Comparison of ENCODE assay signal across 8 mouse cellular contexts in genomic region chr1:57429786-57430483, GRCm38 (mm10). TPM values are rescaled to one million over a fixed set of nuclear protein-coding genes. Genes with fewer than 3 reads are reported as not detected.
A peak's percentile ranks its signal among the peaks of the same experiment; 100 is the strongest.
DNase-seq lines count a peak whose midpoint lies in the region; ATAC-seq and TF ChIP-seq lines count a peak whose summit lies in the region.

No protein-coding gene starts in this region.

- peak; percentile 34 for DNase-seq in gastrocnemius, adult 2 months
- DNase-seq in gastrocnemius, postnatal 25 days, result no peak
- peak; percentile 54 for DNase-seq in Patski (ENCODE audit: low read depth, low spot score)
- DNase-seq in forebrain, postnatal 0 days, result peak; percentile 58
- no peak for DNase-seq in intestine, embryonic 14.5 days (ENCODE audit: low spot score)
- DNase-seq in midbrain, postnatal 0 days (ENCODE audit: low spot score), result peak; percentile 77
- no peak for DNase-seq in cerebellum, postnatal 25 days
- no peak for DNase-seq in testis, postnatal 10 days (ENCODE audit: low spot score)

- peak overlapping the region; percentile 13 for H3K4me2 ChIP-seq in forebrain, postnatal 0 days (ENCODE audit: low read depth)
- peak overlapping the region; percentile 41 for H3K4me2 ChIP-seq in intestine, embryonic 14.5 days (ENCODE audit: low read length)
- H3K4me2 ChIP-seq in midbrain, postnatal 0 days (ENCODE audit: low read depth, low read length, poor library complexity, severe bottlenecking), result peak overlapping the region; percentile 32

- no peaks in the 10 kb centered on the region for H3K36me3 ChIP-seq in forebrain, postnatal 0 days (ENCODE audit: insufficient read depth)
- H3K36me3 ChIP-seq in intestine, embryonic 14.5 days (ENCODE audit: control insufficient read depth, insufficient read depth, low read length), result no peaks in the 10 kb centered on the region
- H3K36me3 ChIP-seq in midbrain, postnatal 0 days (ENCODE audit: insufficient read depth, low read length), result no peaks in the 10 kb centered on the region

- H3K27me3 ChIP-seq in Patski, result no peaks in the 10 kb centered on the region
- no peaks in the 10 kb centered on the region for H3K27me3 ChIP-seq in forebrain, postnatal 0 days (ENCODE audit: insufficient read depth, low read length)
- H3K27me3 ChIP-seq in intestine, embryonic 14.5 days (replicated peaks; ENCODE audit: control insufficient read depth, insufficient read depth, low read length), result no peaks in the 10 kb centered on the region
- no peaks in the 10 kb centered on the region for H3K27me3 ChIP-seq in midbrain, postnatal 0 days (ENCODE audit: insufficient read depth, low read length)

- CTCF ChIA-PET in Patski (lab: Charles Lee), result interaction anchor here (0.9 to 3.1 kb wide), 15 partner anchors 8 to 721 kb away, joined by 3 to 28 read pairs (median 4); partner anchors contain the start of gene Spats2l

- in situ Hi-C loops in Patski (cut with MboI; ENCODE audit: low pct_unique_long_range_greater_than_20kb), result loop anchor here (5.0 kb wide), 4 partner anchors 342 to 717 kb away; partner anchors contain the start of gene Spats2l

- H3K27ac ChIP-seq in gastrocnemius, adult 2 months, result peak overlapping the region; percentile 74
- H3K27ac ChIP-seq in forebrain, postnatal 0 days (ENCODE audit: low read depth, low read length), result no peak overlapping the region
- H3K27ac ChIP-seq in intestine, embryonic 14.5 days (ENCODE audit: low read depth), result no peak overlapping the region
- no peak overlapping the region for H3K27ac ChIP-seq in midbrain, postnatal 0 days (ENCODE audit: low read depth, low read length)

- intact Hi-C loops in gastrocnemius, adult 2 months (cut with DNase I), result loop anchor here (2.0 to 5.0 kb wide), 4 partner anchors 519 to 867 kb away; no protein-coding TSS in a partner anchor

- POLR2A ChIA-PET in Patski (lab: Charles Lee), result interaction anchor here (0.7 to 1.7 kb wide), 4 partner anchors 208 to 360 kb away, joined by 4 to 5 read pairs (median 4); partner anchors contain the start of gene Spats2l

- peaks cover 9% of the 10 kb centered on the region; the same call in 1 of the 2 replicates for H3K4me1 ChIP-seq in forebrain, postnatal 0 days (ENCODE audit: insufficient read depth)
- peaks cover 12% of the 10 kb centered on the region for H3K4me1 ChIP-seq in intestine, embryonic 14.5 days (replicated peaks; ENCODE audit: control insufficient read depth, insufficient read depth, low read length)
- H3K4me1 ChIP-seq in midbrain, postnatal 0 days (ENCODE audit: insufficient read depth, low read length), result no peaks in the 10 kb centered on the region

- 1% methylated on average over 12 of the region's 12 CpGs for WGBS in forebrain, postnatal 0 days
- WGBS in intestine, embryonic 14.5 days, result 13% methylated on average over 12 of the region's 12 CpGs
- 3% methylated on average over 12 of the region's 12 CpGs for WGBS in midbrain, postnatal 0 days

- no peaks in the 10 kb centered on the region for H3K9me3 ChIP-seq in forebrain, postnatal 0 days (ENCODE audit: low read length)
- no peaks in the 10 kb centered on the region for H3K9me3 ChIP-seq in intestine, embryonic 14.5 days (ENCODE audit: control insufficient read depth, low read length)
- H3K9me3 ChIP-seq in midbrain, postnatal 0 days (ENCODE audit: low read length), result no peaks in the 10 kb centered on the region

- peak; percentile 74 for ATAC-seq in Patski
- ATAC-seq in forebrain, postnatal 0 days, result peak; percentile 58
- ATAC-seq in intestine, embryonic 14.5 days (replicated peaks; ENCODE audit: low FRiP score, low TSS enrichment, low read depth), result no peak
- no peak for ATAC-seq in midbrain, postnatal 0 days (ENCODE audit: low FRiP score)

- H3K9ac ChIP-seq in forebrain, postnatal 0 days, result no peak overlapping the region
- peak overlapping the region; percentile 25; the same call in 1 of the 2 replicates for H3K9ac ChIP-seq in intestine, embryonic 14.5 days (ENCODE audit: low read length)
- H3K9ac ChIP-seq in midbrain, postnatal 0 days (replicated peaks; ENCODE audit: low read length, poor library complexity, severe bottlenecking), result no peak overlapping the region

- peak overlapping the region; percentile 58 for H3K4me3 ChIP-seq in gastrocnemius, adult 2 months
- no peak overlapping the region for H3K4me3 ChIP-seq in forebrain, postnatal 0 days (ENCODE audit: low read depth, low read length)
- H3K4me3 ChIP-seq in intestine, embryonic 14.5 days (ENCODE audit: low read depth, low read length), result 0 out of 2 replicates have a peak overlapping the region, but pooled peaks have one; percentile 4
- no peak overlapping the region for H3K4me3 ChIP-seq in midbrain, postnatal 0 days (ENCODE audit: low read depth, low read length)

- no peak for TF ChIP-seq CTCF in gastrocnemius, adult 2 months (IDR thresholded peaks at IDR 0.05)
- TF ChIP-seq CTCF in Patski (IDR thresholded peaks at IDR 0.05), result no peak
- TF ChIP-seq CTCF in forebrain, postnatal 0 days (IDR thresholded peaks at IDR 0.05; ENCODE audit: low read depth), result peak; percentile 28
- TF ChIP-seq CTCF in midbrain, postnatal 0 days (IDR thresholded peaks at IDR 0.05), result peak; percentile 46

RNA-seq across cellular contexts. Expression of gene Tyw5, which starts 23.0 kb away (rescaled TPM):
- total RNA-seq in gastrocnemius, adult 2 months (2021), result 1 to 10 TPM; 3.8 to 5.1 TPM
- total RNA-seq in gastrocnemius, postnatal 25 days (2021), result 1 to 10 TPM; 4.5 to 4.6 TPM
- polyA plus RNA-seq in Patski (2021), result 31.5 TPM
- 21.8 and 35.5 TPM in 2 replicates for total RNA-seq in forebrain, postnatal 0 days (2014; rRNA removed)
- 28.6 and 29.6 TPM in 2 replicates for polyA plus RNA-seq in forebrain, postnatal 0 days (2015; fragmentation: Nextera tagmentation; extraction: Ambion mirVana)
- polyA plus RNA-seq in intestine, embryonic 14.5 days (2014; fragmentation: Nextera tagmentation; extraction: Ambion mirVana), result 25.7 and 27.3 TPM in 2 replicates
- 17.9 and 27.3 TPM in 2 replicates for total RNA-seq in midbrain, postnatal 0 days (2014; rRNA removed)
- polyA plus RNA-seq in midbrain, postnatal 0 days (2015; fragmentation: Nextera tagmentation; extraction: Ambion mirVana), result 30.4 TPM in 2 replicates

RNA-seq across cellular contexts. Expression of gene Maip1, which starts 23.8 kb away (rescaled TPM):
- total RNA-seq in gastrocnemius, adult 2 months (2021), result 1 to 10 TPM; 8.1 to 9.8 TPM
- total RNA-seq in gastrocnemius, postnatal 25 days (2021), result 1 to 10 TPM; 7.0 to 8.2 TPM
- 12.3 TPM for polyA plus RNA-seq in Patski (2021)
- total RNA-seq in forebrain, postnatal 0 days (2014; rRNA removed), result 12.0 and 14.4 TPM in 2 replicates
- polyA plus RNA-seq in forebrain, postnatal 0 days (2015; fragmentation: Nextera tagmentation; extraction: Ambion mirVana), result 19.9 and 22.6 TPM in 2 replicates
- 17.8 and 18.1 TPM in 2 replicates for polyA plus RNA-seq in intestine, embryonic 14.5 days (2014; fragmentation: Nextera tagmentation; extraction: Ambion mirVana)
- 9.0 and 15.6 TPM in 2 replicates for total RNA-seq in midbrain, postnatal 0 days (2014; rRNA removed)
- polyA plus RNA-seq in midbrain, postnatal 0 days (2015; fragmentation: Nextera tagmentation; extraction: Ambion mirVana), result 18.3 and 20.8 TPM in 2 replicates

RNA-seq across cellular contexts. Expression of gene 1700066M21Rik, which starts 52.5 kb away (rescaled TPM):
- total RNA-seq in gastrocnemius, adult 2 months (2021), result 1 to 10 TPM; 2.1 to 2.6 TPM
- 1 to 10 TPM; 2.3 to 2.5 TPM for total RNA-seq in gastrocnemius, postnatal 25 days (2021)
- 11.6 TPM for polyA plus RNA-seq in Patski (2021)
- total RNA-seq in forebrain, postnatal 0 days (2014; rRNA removed), result 29.3 and 33.4 TPM in 2 replicates
- 26.4 and 26.7 TPM in 2 replicates for polyA plus RNA-seq in forebrain, postnatal 0 days (2015; fragmentation: Nextera tagmentation; extraction: Ambion mirVana)
- polyA plus RNA-seq in intestine, embryonic 14.5 days (2014; fragmentation: Nextera tagmentation; extraction: Ambion mirVana), result 11.6 and 13.4 TPM in 2 replicates
- 21.4 and 23.8 TPM in 2 replicates for total RNA-seq in midbrain, postnatal 0 days (2014; rRNA removed)
- polyA plus RNA-seq in midbrain, postnatal 0 days (2015; fragmentation: Nextera tagmentation; extraction: Ambion mirVana), result 21.3 and 23.3 TPM in 2 replicates

Comparison
In these comparisons a context has a peak if more than half of its experiments do, and no peak if none do; other contexts are left out.
1. DNase-seq: peak in gastrocnemius, adult 2 months (single experiment), Patski (single experiment), forebrain, postnatal 0 days (single experiment) and midbrain, postnatal 0 days (single experiment); none in gastrocnemius, postnatal 25 days (single experiment), intestine, embryonic 14.5 days (single experiment), cerebellum, postnatal 25 days (0 of 2) and testis, postnatal 10 days (single experiment).
2. H3K4me3 ChIP-seq: peak in gastrocnemius, adult 2 months (single experiment) and intestine, embryonic 14.5 days (single experiment); none in forebrain, postnatal 0 days (single experiment) and midbrain, postnatal 0 days (single experiment).
3. CTCF ChIP-seq: peak in forebrain, postnatal 0 days (single experiment) and midbrain, postnatal 0 days (single experiment); none in gastrocnemius, adult 2 months (single experiment) and Patski (single experiment).
4. ATAC-seq: peak in Patski (single experiment) and forebrain, postnatal 0 days (single experiment); none in intestine, embryonic 14.5 days (single experiment) and midbrain, postnatal 0 days (single experiment).
5. Peak in every context shown above with its lines, with median percentiles within 50 percentile points of each other: H3K4me2 ChIP-seq.